Mouse (Mus musculus) stomach, embryonic 15.5 days (tissue): ENCODE measurements around the gene Tes3-ps. TPM values are rescaled to one million over a fixed set of nuclear protein-coding genes. Genes with fewer than 3 reads are reported as not detected.

Experiments
- ATAC-seq: fragments of 200-750 bp; cut with Nextera tagmentation; 2 replicates; pipeline ENCODE4 v1.8.0; 2017; ENCODE audit warnings: low read depth, moderate number of reproducible peaks, moderate TSS enrichment; ENCODE audit not compliant: insufficient read depth, low FRiP score
- H3K27ac ChIP-seq: fragments of 300-500 bp; sonication (generic); 2 replicates; pipeline ENCODE4 v1.5.1; 2015; ENCODE audit warnings: mild to moderate bottlenecking, inconsistent platforms
- H3K27me3 ChIP-seq: fragments of 300-500 bp; sonication (generic); replicated peaks from 2 replicates; pipeline ENCODE4 v1.6.1; 2015; ENCODE audit warnings: inconsistent platforms
- H3K36me3 ChIP-seq: fragments of 300-500 bp; sonication (generic); 2 replicates; pipeline ENCODE4 v1.6.1; 2015; ENCODE audit warnings: inconsistent platforms
- H3K4me1 ChIP-seq: fragments of 300-500 bp; sonication (generic); 2 replicates; pipeline ENCODE4 v1.6.1; 2015; ENCODE audit warnings: inconsistent platforms
- H3K4me2 ChIP-seq: fragments of 300-500 bp; sonication (generic); 2 replicates; pipeline ENCODE4 v1.6.1; 2015; ENCODE audit warnings: mild to moderate bottlenecking, inconsistent platforms
- H3K4me3 ChIP-seq: fragments of 300-500 bp; sonication (generic); replicated peaks from 2 replicates; pipeline ENCODE4 v1.5.1; 2015; ENCODE audit warnings: inconsistent platforms
- H3K9ac ChIP-seq: fragments of 300-500 bp; sonication (generic); 2 replicates; pipeline ENCODE4 v1.6.1; 2015; ENCODE audit warnings: inconsistent platforms
- H3K9me3 ChIP-seq: fragments of 300-500 bp; sonication (generic); 2 replicates; pipeline ENCODE4 v1.6.1; 2016; ENCODE audit warnings: inconsistent platforms
- WGBS: fragments of 180-500 bp; shearing (Covaris S2); methylation state at CpG from one replicate; pipeline ENCODE4 v1.1.7; 2015; 5-methylcytosine and 5-hydroxymethylcytosine counted together
- polyA plus RNA-seq: library from polyadenylated mRNA; unstranded; fragments of >200 nt; fragmentation: Nextera tagmentation; extraction: Ambion mirVana; gene quantifications from 2 replicates; pipeline ENCODE4 v1.2.1, GENCODE M21; 2015

The Tes3-ps gene
- polyA plus RNA-seq, 1 experiment from 2014 or later, result 2.6 TPM

DNA sequence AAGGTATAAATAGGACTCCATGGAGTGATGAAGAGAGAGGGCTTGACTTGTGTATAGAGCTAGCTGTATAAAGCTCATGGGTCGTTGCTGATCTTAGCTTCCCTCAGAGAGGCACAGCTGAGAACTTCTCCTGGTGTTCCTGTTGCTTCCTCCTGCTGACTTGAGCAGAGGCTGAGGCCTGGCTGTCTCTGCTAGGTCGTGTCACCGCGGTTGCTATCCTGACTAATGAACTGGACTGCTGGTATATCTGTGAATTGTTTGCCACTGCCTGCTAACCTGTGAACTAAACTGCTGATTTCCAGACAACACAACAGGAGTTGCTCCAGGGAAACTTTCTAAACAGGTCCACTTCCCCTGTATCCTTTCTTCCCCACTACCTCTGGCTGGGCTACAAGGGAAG is 22.8 kb upstream of the Tes3-ps start:
- WGBS, result 79% methylated on average over 4 of the region's 4 CpGs
- Histone ChIP-seq H3K36me3 (no peaks in the 10 kb centered on the region), H3K27ac (no peak overlapping the region), H3K4me3 (no peak overlapping the region), H3K4me2 (no peak overlapping the region), H3K27me3 (no peaks in the 10 kb centered on the region), H3K9me3 (no peaks in the 10 kb centered on the region), H3K4me1 (no peaks in the 10 kb centered on the region), H3K9ac (no peak overlapping the region)
- no peak for ATAC-seq

- no peak overlapping the region for H3K4me2 ChIP-seq
- H3K27ac ChIP-seq, result no peak overlapping the region
- no peaks in the 10 kb centered on the region for H3K9me3 ChIP-seq
- no peak overlapping the region for H3K9ac ChIP-seq
- no peaks in the 10 kb centered on the region for H3K27me3 ChIP-seq
- no peaks in the 10 kb centered on the region for H3K36me3 ChIP-seq
- H3K4me3 ChIP-seq, result no peak overlapping the region
- 70% methylated on average over 4 of the region's 4 CpGs for WGBS
- ATAC-seq, result no peak
- H3K4me1 ChIP-seq, result no peaks in the 10 kb centered on the region
These were observed 22.3 kb upstream of the Tes3-ps start for GRCm38 (mm10) chr13:49470806-49471205.

DNA sequence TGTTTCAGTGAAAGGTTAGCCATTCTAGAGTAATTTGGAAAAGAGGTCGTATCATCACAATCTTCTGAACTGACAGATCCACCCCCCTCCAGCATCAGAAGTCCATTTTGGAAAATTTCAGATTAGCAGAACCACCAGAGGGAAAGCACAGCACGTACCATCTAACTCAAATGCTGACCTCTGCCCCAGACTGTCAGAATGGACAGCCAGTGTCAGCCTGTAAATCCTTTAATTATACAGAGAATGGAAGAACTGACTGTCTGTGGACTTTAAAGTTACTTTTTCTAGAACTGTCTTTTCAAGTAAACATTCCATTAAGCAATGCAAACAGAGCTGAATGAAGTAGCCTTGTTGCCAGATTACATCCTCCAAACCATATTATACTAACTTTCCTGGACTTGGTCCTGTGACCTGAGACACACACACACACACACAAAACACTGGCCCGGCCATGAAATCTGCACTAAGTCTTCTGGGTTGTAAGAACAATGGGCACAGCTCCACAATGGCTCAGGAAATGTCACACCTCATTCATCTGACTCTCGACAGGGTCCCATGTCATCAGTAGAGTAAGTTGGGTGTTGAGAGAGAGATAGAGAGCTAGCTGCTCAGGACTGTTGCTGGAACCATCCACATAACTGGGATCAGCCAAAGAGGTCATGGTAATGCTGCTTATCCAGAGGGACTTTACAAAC is 21.0 kb upstream of the Tes3-ps start:
- no peak for ATAC-seq
- Histone ChIP-seq H3K9me3 (no peaks in the 10 kb centered on the region), H3K4me3 (no peak overlapping the region), H3K27me3 (no peaks in the 10 kb centered on the region), H3K4me2 (no peak overlapping the region), H3K36me3 (no peaks in the 10 kb centered on the region), H3K27ac (peak overlapping the region; percentile 50; the same call in 1 of the 2 replicates), H3K4me1 (no peaks in the 10 kb centered on the region), H3K9ac (no peak overlapping the region)
- WGBS, result 56% methylated on average over 4 of the region's 4 CpGs

DNA sequence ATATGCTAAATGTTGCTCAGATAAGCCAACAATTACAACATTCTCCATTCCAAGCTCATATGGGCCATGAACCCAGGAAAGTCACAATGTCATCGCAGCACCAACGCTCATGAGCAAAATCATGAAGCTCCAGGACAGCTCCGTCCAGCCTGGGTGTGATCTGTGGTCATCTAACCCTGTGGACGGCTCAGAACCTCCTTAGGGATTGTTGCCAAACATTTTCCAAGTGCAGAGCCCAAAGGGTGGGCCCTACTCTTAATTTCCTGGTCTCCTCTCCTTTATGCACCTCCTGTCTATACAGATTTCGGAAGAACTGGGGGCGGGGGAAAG is 20.5 kb upstream of the Tes3-ps start:
- H3K4me3 ChIP-seq, result no peak overlapping the region

DNA sequence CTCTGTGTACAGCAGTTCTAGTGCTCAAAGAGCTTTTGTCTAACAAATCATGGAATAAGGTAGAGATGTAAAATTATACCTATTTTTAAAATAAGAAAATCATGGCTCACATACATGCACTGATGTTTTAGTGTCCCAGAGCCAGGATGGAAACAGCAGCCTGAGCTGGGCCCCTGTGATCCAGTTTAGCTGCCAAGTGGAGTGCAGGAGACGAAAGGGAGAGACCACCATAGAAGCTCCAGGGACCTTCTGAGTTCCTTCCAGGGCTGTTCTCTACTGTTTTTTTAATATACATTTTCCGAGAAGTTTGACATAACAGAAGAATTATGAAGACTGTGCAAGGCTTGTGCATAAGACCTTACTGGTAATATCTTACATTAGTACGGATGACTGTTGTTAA is 15.2 kb upstream of the Tes3-ps start:
- no peak for ATAC-seq
- Histone ChIP-seq H3K4me2 (no peak overlapping the region), H3K9ac (no peak overlapping the region), H3K36me3 (no peaks in the 10 kb centered on the region), H3K4me3 (no peak overlapping the region), H3K27ac (peak overlapping the region; percentile 66), H3K9me3 (no peaks in the 10 kb centered on the region), H3K4me1 (peaks cover 3% of the 10 kb centered on the region; the same call in 1 of the 2 replicates), H3K27me3 (no peaks in the 10 kb centered on the region)
- WGBS, result 47% methylated on average over 3 of the region's 3 CpGs

More for the DNA sequence above, 20.5 kb upstream of the Tes3-ps start:
- no peak for ATAC-seq
- Histone ChIP-seq H3K27ac (no peak overlapping the region), H3K36me3 (no peaks in the 10 kb centered on the region), H3K9me3 (no peaks in the 10 kb centered on the region), H3K9ac (no peak overlapping the region), H3K4me1 (no peaks in the 10 kb centered on the region; the same call in 1 of the 2 replicates), H3K27me3 (no peaks in the 10 kb centered on the region), H3K4me2 (no peak overlapping the region)
- 86% methylated on average over 6 of the region's 6 CpGs for WGBS

GRCm38 (mm10) chr13:49478851-49479374 is 14.2 kb upstream of the Tes3-ps start:
- Histone ChIP-seq H3K9ac (no peak overlapping the region), H3K4me2 (no peak overlapping the region), H3K4me3 (no peak overlapping the region), H3K27ac (peak overlapping the region; percentile 72), H3K9me3 (no peaks in the 10 kb centered on the region), H3K36me3 (no peaks in the 10 kb centered on the region), H3K4me1 (peaks cover 3% of the 10 kb centered on the region; the same call in 1 of the 2 replicates), H3K27me3 (no peaks in the 10 kb centered on the region)
- ATAC-seq, result no peak
- 81% methylated on average over 6 of the region's 6 CpGs for WGBS

DNA sequence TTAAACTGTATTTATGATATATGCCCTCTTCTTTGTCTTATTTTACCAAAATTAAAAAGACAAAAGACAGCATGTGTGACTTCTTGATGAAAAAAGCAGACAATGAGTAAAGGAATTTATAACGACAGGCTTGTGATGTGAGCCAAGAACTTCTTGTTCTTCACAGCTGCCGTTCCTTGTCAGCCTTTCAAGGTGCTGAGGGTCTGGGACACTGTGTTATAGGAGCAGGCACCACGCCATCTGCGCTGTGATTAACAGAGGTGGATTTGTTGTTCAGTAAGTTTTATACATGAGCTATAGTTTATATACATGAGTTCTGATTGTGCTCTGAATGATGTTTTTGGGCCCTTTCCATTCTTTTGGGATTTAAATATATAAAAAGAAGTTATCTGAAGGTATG is 13.7 kb upstream of the Tes3-ps start:
- Histone ChIP-seq H3K4me3 (no peak overlapping the region), H3K27ac (peak overlapping the region; percentile 72), H3K36me3 (no peaks in the 10 kb centered on the region), H3K4me2 (no peak overlapping the region), H3K9ac (no peak overlapping the region), H3K4me1 (peaks cover 3% of the 10 kb centered on the region; the same call in 1 of the 2 replicates), H3K27me3 (no peaks in the 10 kb centered on the region), H3K9me3 (no peaks in the 10 kb centered on the region)
- no peak for ATAC-seq
- 63% methylated on average over 4 of the region's 4 CpGs for WGBS

DNA sequence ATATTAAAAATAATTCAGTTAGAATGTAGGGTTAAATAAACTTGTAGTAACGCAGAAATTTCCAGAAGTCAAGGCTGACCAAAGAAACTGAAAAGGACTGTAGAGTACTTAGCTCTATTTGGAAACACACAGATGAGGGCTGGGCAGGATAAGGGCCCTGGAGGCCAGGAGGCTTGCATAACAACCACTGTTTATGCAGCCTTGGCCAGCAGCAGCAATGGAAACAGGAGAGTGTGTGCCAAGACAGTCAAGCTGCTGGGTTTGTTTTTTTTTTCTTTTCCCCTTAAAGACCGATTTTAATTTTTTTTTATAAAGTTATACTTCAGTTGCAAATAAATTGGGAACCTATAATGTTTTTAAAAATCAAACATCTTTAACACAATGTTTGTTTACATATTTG is 13.1 kb upstream of the Tes3-ps start:
- no peak overlapping the region for H3K9ac ChIP-seq
- no peaks in the 10 kb centered on the region for H3K9me3 ChIP-seq
- H3K27me3 ChIP-seq, result no peaks in the 10 kb centered on the region
- no peak overlapping the region for H3K4me2 ChIP-seq
- 0 out of 2 replicates have a peak overlapping the region, but pooled peaks have one; percentile 51 for H3K27ac ChIP-seq
- H3K36me3 ChIP-seq, result no peaks in the 10 kb centered on the region
- peak; percentile 73; the same call in 1 of the 2 replicates for ATAC-seq
- WGBS, result 48% methylated on average over 2 of the region's 2 CpGs
- H3K4me1 ChIP-seq, result peaks cover 3% of the 10 kb centered on the region; the same call in 1 of the 2 replicates
- no peak overlapping the region for H3K4me3 ChIP-seq

GRCm38 (mm10) chr13:49480551-49480950 is 12.6 kb upstream of the Tes3-ps start:
- Histone ChIP-seq H3K9ac (no peak overlapping the region), H3K9me3 (no peaks in the 10 kb centered on the region), H3K4me2 (no peak overlapping the region), H3K4me1 (peaks cover 3% of the 10 kb centered on the region; the same call in 1 of the 2 replicates), H3K36me3 (no peaks in the 10 kb centered on the region), H3K4me3 (no peak overlapping the region), H3K27ac (peak overlapping the region; percentile 92), H3K27me3 (no peaks in the 10 kb centered on the region)
- WGBS, result 56% methylated on average over 5 of the region's 5 CpGs
- ATAC-seq, result peak; percentile 56; the same call in 1 of the 2 replicates

- no peak for ATAC-seq
- no peaks in the 10 kb centered on the region for H3K27me3 ChIP-seq
These were observed 7.7 kb upstream of the Tes3-ps start for GRCm38 (mm10) chr13:49485388-49485787.

GRCm38 (mm10) chr13:49504510-49504909 is 11.4 kb downstream of the Tes3-ps start, which contains the start of gene Ecm2:
Gene Ecm2, plus strand, starts transcription at chr13:49504810.
- Histone ChIP-seq H3K4me3 (no peak within 1 kb of the TSS), H3K9ac (no peak within 1 kb of the TSS), H3K27me3 (no peaks in the 10 kb centered on the region), H3K9me3 (no peaks in the 10 kb centered on the region), H3K36me3 (no peaks in the 10 kb centered on the region), H3K4me2 (no peak within 1 kb of the TSS), H3K27ac (no peak within 1 kb of the TSS), H3K4me1 (0 out of 2 replicates have a peak, but pooled peaks cover 3% of the 10 kb centered on the region)
- WGBS, result 64% methylated on average over 4 of the region's 4 CpGs
- no peak for ATAC-seq

More at GRCm38 (mm10) chr13:49485388-49485787, 7.7 kb upstream of the Tes3-ps start:
- WGBS, result 78% methylated on average over 5 of the region's 5 CpGs
- H3K9me3 ChIP-seq, result no peaks in the 10 kb centered on the region
- no peaks in the 10 kb centered on the region for H3K36me3 ChIP-seq
- no peak overlapping the region for H3K4me2 ChIP-seq
- no peak overlapping the region for H3K27ac ChIP-seq
- no peaks in the 10 kb centered on the region for H3K4me1 ChIP-seq
- no peak overlapping the region for H3K9ac ChIP-seq
- H3K4me3 ChIP-seq, result no peak overlapping the region

GRCm38 (mm10) chr13:49505776-49506175 is 12.7 kb downstream of the Tes3-ps start:
- H3K4me3 ChIP-seq, result no peak overlapping the region
- no peak for ATAC-seq
- no peak overlapping the region for H3K27ac ChIP-seq
- no peaks in the 10 kb centered on the region for H3K36me3 ChIP-seq
- H3K9ac ChIP-seq, result no peak overlapping the region
- H3K9me3 ChIP-seq, result no peaks in the 10 kb centered on the region
- no peaks in the 10 kb centered on the region for H3K27me3 ChIP-seq
- H3K4me1 ChIP-seq, result 0 out of 2 replicates have a peak, but pooled peaks cover 3% of the 10 kb centered on the region
- WGBS, result 72% methylated on average over 4 of the region's 4 CpGs
- no peak overlapping the region for H3K4me2 ChIP-seq
